Mouse (Mus musculus): ENCODE measurements around the gene Cep295nl. TPM values are rescaled to one million over a fixed set of nuclear protein-coding genes. Genes with fewer than 3 reads are reported as not detected.

The Cep295nl gene
- polyA plus RNA-seq, 1 experiment from 2014 or later: 0.40 TPM

Other genes starting within 250 kb of the Cep295nl start
- gene Dnah17, start 211.9 kb downstream of the Cep295nl start, polyA plus RNA-seq (2014; fragmentation: Nextera tagmentation; extraction: Ambion mirVana): 0.08 and 0.11 TPM in 2 replicates
- 12.3 and 12.8 TPM in 2 replicates for gene Cyth1, start 93.9 kb downstream of the Cep295nl start, polyA plus RNA-seq (2014; fragmentation: Nextera tagmentation; extraction: Ambion mirVana)
- 8.7 and 9.0 TPM in 2 replicates for gene Usp36, start 52.3 kb downstream of the Cep295nl start, polyA plus RNA-seq (2014; fragmentation: Nextera tagmentation; extraction: Ambion mirVana)
- gene Timp2, start 13.2 kb upstream of the Cep295nl start, polyA plus RNA-seq (2014; fragmentation: Nextera tagmentation; extraction: Ambion mirVana): 40.1 and 42.8 TPM in 2 replicates
- 1.7 and 1.8 TPM in 2 replicates for gene Lgals3bp, start 59.6 kb upstream of the Cep295nl start, polyA plus RNA-seq (2014; fragmentation: Nextera tagmentation; extraction: Ambion mirVana)
- gene Cant1, start 76.6 kb upstream of the Cep295nl start, polyA plus RNA-seq (2014; fragmentation: Nextera tagmentation; extraction: Ambion mirVana): 19.4 and 21.7 TPM in 2 replicates
- gene C1qtnf1, start 85.7 kb upstream of the Cep295nl start, polyA plus RNA-seq (2014; fragmentation: Nextera tagmentation; extraction: Ambion mirVana): 1.7 and 2.6 TPM in 2 replicates
- gene Engase, start 134.3 kb upstream of the Cep295nl start, polyA plus RNA-seq (2014; fragmentation: Nextera tagmentation; extraction: Ambion mirVana): 4.4 and 6.4 TPM in 2 replicates

Data from midbrain, embryonic 11.5 days (tissue).